Mouse (Mus musculus) ES-Bruce4 (cell line): ENCODE data around the gene S100a13.

ENCODE experiments used
- CTCF ChIP-seq: IDR thresholded peaks from one replicate; pipeline ENCODE4 v1.8.1; 2011; ENCODE audit warnings: low read depth, low read length
- POLR2A ChIP-seq: IDR thresholded peaks from one replicate; pipeline ENCODE4 v1.8.1; 2011; ENCODE audit warnings: low read length; ENCODE audit not compliant: insufficient read depth

- TF ChIP-seq CTCF (no peak), POLR2A (no peak)
These were observed 1.0 kb downstream of the S100a13 start for GRCm38 (mm10) chr3:90515242-90515641.
